Mouse (Mus musculus): ENCODE results near the gene Pkd1. TPM values are rescaled to one million over a fixed set of nuclear protein-coding genes. Genes with fewer than 3 reads are reported as not detected.

The Pkd1 gene
- polyA plus RNA-seq, 1 experiment from 2014 or later: 9.6 TPM

GRCm38 (mm10) chr17:24561592-24561991 is 12.0 kb downstream of the Pkd1 start:
- Histone ChIP-seq H3K4me1 (ENCODE audit: control insufficient read depth, insufficient read depth, low read length) (no peaks in the 10 kb centered on the region), H3K9ac (replicated peaks; ENCODE audit: low read length) (no peak overlapping the region), H3K27me3 (ENCODE audit: control insufficient read depth, insufficient read depth, low read length) (no peaks in the 10 kb centered on the region), H3K36me3 (replicated peaks; ENCODE audit: control insufficient read depth, insufficient read depth, low read depth, low read length) (peaks cover 2% of the 10 kb centered on the region), H3K27ac (replicated peaks; ENCODE audit: low read depth, low read length) (no peak overlapping the region), H3K9me3 (replicated peaks; ENCODE audit: control insufficient read depth, low read length) (no peaks in the 10 kb centered on the region), H3K4me2 (ENCODE audit: low read depth, low read length) (no peak overlapping the region), H3K4me3 (ENCODE audit: low read depth, low read length) (no peak overlapping the region)
- DNase-seq (ENCODE audit: low spot score): no peak
- WGBS: 88% methylated on average over 2 of the region's 2 CpGs
- no peak for ATAC-seq (replicated peaks; ENCODE audit: insufficient number of reproducible peaks, low FRiP score, low TSS enrichment, low read depth)

- no peak for ATAC-seq (replicated peaks; ENCODE audit: insufficient number of reproducible peaks, low FRiP score, low TSS enrichment, low read depth)
- no peak overlapping the region for H3K27ac ChIP-seq (replicated peaks; ENCODE audit: low read depth, low read length)
- H3K4me1 ChIP-seq (ENCODE audit: control insufficient read depth, insufficient read depth, low read length): no peaks in the 10 kb centered on the region
- H3K36me3 ChIP-seq (replicated peaks; ENCODE audit: control insufficient read depth, insufficient read depth, low read depth, low read length): peaks cover 2% of the 10 kb centered on the region
- no peaks in the 10 kb centered on the region for H3K27me3 ChIP-seq (ENCODE audit: control insufficient read depth, insufficient read depth, low read length)
- no peak overlapping the region for H3K4me2 ChIP-seq (ENCODE audit: low read depth, low read length)
- no peaks in the 10 kb centered on the region for H3K9me3 ChIP-seq (replicated peaks; ENCODE audit: control insufficient read depth, low read length)
- no peak overlapping the region for H3K4me3 ChIP-seq (ENCODE audit: low read depth, low read length)
- 81% methylated on average over 5 of the region's 5 CpGs for WGBS
- H3K9ac ChIP-seq (replicated peaks; ENCODE audit: low read length): no peak overlapping the region
- no peak for DNase-seq (ENCODE audit: low spot score)
Measured at GRCm38 (mm10) chr17:24563638-24564037, 14.0 kb downstream of the Pkd1 start.

- Histone ChIP-seq H3K36me3 (replicated peaks; ENCODE audit: control insufficient read depth, insufficient read depth, low read depth, low read length) (peaks cover 2% of the 10 kb centered on the region), H3K4me1 (ENCODE audit: control insufficient read depth, insufficient read depth, low read length) (no peaks in the 10 kb centered on the region), H3K4me3 (ENCODE audit: low read depth, low read length) (no peak overlapping the region), H3K27ac (replicated peaks; ENCODE audit: low read depth, low read length) (no peak overlapping the region), H3K9me3 (replicated peaks; ENCODE audit: control insufficient read depth, low read length) (no peaks in the 10 kb centered on the region), H3K9ac (replicated peaks; ENCODE audit: low read length) (no peak overlapping the region), H3K4me2 (ENCODE audit: low read depth, low read length) (no peak overlapping the region), H3K27me3 (ENCODE audit: control insufficient read depth, insufficient read depth, low read length) (no peaks in the 10 kb centered on the region)
- DNase-seq (ENCODE audit: low spot score) (no peak), ATAC-seq (replicated peaks; ENCODE audit: insufficient number of reproducible peaks, low FRiP score, low TSS enrichment, low read depth) (no peak)
- WGBS: 84% methylated on average over 4 of the region's 4 CpGs
Measured at GRCm38 (mm10) chr17:24564422-24564821, 14.8 kb downstream of the Pkd1 start.

- H3K4me2 ChIP-seq (ENCODE audit: low read depth, low read length): no peak overlapping the region
- WGBS: 86% methylated on average over 3 of the region's 3 CpGs
- no peaks in the 10 kb centered on the region for H3K4me1 ChIP-seq (ENCODE audit: control insufficient read depth, insufficient read depth, low read length)
- no peak overlapping the region for H3K4me3 ChIP-seq (ENCODE audit: low read depth, low read length)
- H3K27me3 ChIP-seq (ENCODE audit: control insufficient read depth, insufficient read depth, low read length): no peaks in the 10 kb centered on the region
- ATAC-seq (replicated peaks; ENCODE audit: insufficient number of reproducible peaks, low FRiP score, low TSS enrichment, low read depth) (no peak), DNase-seq (ENCODE audit: low spot score) (no peak)
- H3K36me3 ChIP-seq (replicated peaks; ENCODE audit: control insufficient read depth, insufficient read depth, low read depth, low read length): peaks cover 2% of the 10 kb centered on the region
- no peaks in the 10 kb centered on the region for H3K9me3 ChIP-seq (replicated peaks; ENCODE audit: control insufficient read depth, low read length)
- H3K9ac ChIP-seq (replicated peaks; ENCODE audit: low read length): no peak overlapping the region
- no peak overlapping the region for H3K27ac ChIP-seq (replicated peaks; ENCODE audit: low read depth, low read length)
Measured at GRCm38 (mm10) chr17:24565092-24565491, 15.5 kb downstream of the Pkd1 start.

- WGBS: 68% methylated on average over 3 of the region's 3 CpGs
- Histone ChIP-seq H3K27ac (replicated peaks; ENCODE audit: low read depth, low read length) (no peak overlapping the region), H3K36me3 (replicated peaks; ENCODE audit: control insufficient read depth, insufficient read depth, low read depth, low read length) (peaks cover 2% of the 10 kb centered on the region), H3K27me3 (ENCODE audit: control insufficient read depth, insufficient read depth, low read length) (no peaks in the 10 kb centered on the region), H3K4me1 (ENCODE audit: control insufficient read depth, insufficient read depth, low read length) (no peaks in the 10 kb centered on the region), H3K9ac (replicated peaks; ENCODE audit: low read length) (no peak overlapping the region), H3K9me3 (replicated peaks; ENCODE audit: control insufficient read depth, low read length) (no peaks in the 10 kb centered on the region), H3K4me2 (ENCODE audit: low read depth, low read length) (no peak overlapping the region), H3K4me3 (ENCODE audit: low read depth, low read length) (no peak overlapping the region)
- ATAC-seq (replicated peaks; ENCODE audit: insufficient number of reproducible peaks, low FRiP score, low TSS enrichment, low read depth) (no peak; the same call in 1 of the 2 replicates), DNase-seq (ENCODE audit: low spot score) (no peak)
Measured at GRCm38 (mm10) chr17:24565792-24566191, 16.2 kb downstream of the Pkd1 start.

GRCm38 (mm10) chr17:24567034-24567779 is 17.6 kb downstream of the Pkd1 start:
- Histone ChIP-seq H3K27me3 (ENCODE audit: control insufficient read depth, insufficient read depth, low read length) (no peaks in the 10 kb centered on the region), H3K4me1 (ENCODE audit: control insufficient read depth, insufficient read depth, low read length) (no peaks in the 10 kb centered on the region), H3K9me3 (replicated peaks; ENCODE audit: control insufficient read depth, low read length) (no peaks in the 10 kb centered on the region), H3K9ac (replicated peaks; ENCODE audit: low read length) (no peak overlapping the region), H3K4me3 (ENCODE audit: low read depth, low read length) (no peak overlapping the region), H3K36me3 (replicated peaks; ENCODE audit: control insufficient read depth, insufficient read depth, low read depth, low read length) (peaks cover 2% of the 10 kb centered on the region), H3K27ac (replicated peaks; ENCODE audit: low read depth, low read length) (no peak overlapping the region), H3K4me2 (ENCODE audit: low read depth, low read length) (no peak overlapping the region)
- WGBS: 84% methylated on average over 8 of the region's 8 CpGs
- DNase-seq (ENCODE audit: low spot score): no peak
- ATAC-seq (replicated peaks; ENCODE audit: insufficient number of reproducible peaks, low FRiP score, low TSS enrichment, low read depth): no peak

GRCm38 (mm10) chr17:24569837-24570236 is 20.2 kb downstream of the Pkd1 start:
- no peak for ATAC-seq (replicated peaks; ENCODE audit: insufficient number of reproducible peaks, low FRiP score, low TSS enrichment, low read depth)
- Histone ChIP-seq H3K4me3 (ENCODE audit: low read depth, low read length) (no peak overlapping the region), H3K36me3 (replicated peaks; ENCODE audit: control insufficient read depth, insufficient read depth, low read depth, low read length) (peaks cover 2% of the 10 kb centered on the region), H3K9ac (replicated peaks; ENCODE audit: low read length) (no peak overlapping the region), H3K4me2 (ENCODE audit: low read depth, low read length) (no peak overlapping the region), H3K9me3 (replicated peaks; ENCODE audit: control insufficient read depth, low read length) (no peaks in the 10 kb centered on the region), H3K27ac (replicated peaks; ENCODE audit: low read depth, low read length) (no peak overlapping the region), H3K4me1 (ENCODE audit: control insufficient read depth, insufficient read depth, low read length) (no peaks in the 10 kb centered on the region), H3K27me3 (ENCODE audit: control insufficient read depth, insufficient read depth, low read length) (no peaks in the 10 kb centered on the region)
- no peak for DNase-seq (ENCODE audit: low spot score)
- 91% methylated on average over 4 of the region's 4 CpGs for WGBS

GRCm38 (mm10) chr17:24572651-24573245 is 23.1 kb downstream of the Pkd1 start:
- H3K36me3 ChIP-seq (replicated peaks; ENCODE audit: control insufficient read depth, insufficient read depth, low read depth, low read length): no peaks in the 10 kb centered on the region; the same call in none of the 2 replicates

More at GRCm38 (mm10) chr17:24572651-24573245, 23.1 kb downstream of the Pkd1 start:
- WGBS: 95% methylated on average over 12 of the region's 12 CpGs
- no peaks in the 10 kb centered on the region for H3K9me3 ChIP-seq (replicated peaks; ENCODE audit: control insufficient read depth, low read length)
- no peaks in the 10 kb centered on the region for H3K4me1 ChIP-seq (ENCODE audit: control insufficient read depth, insufficient read depth, low read length)
- no peak overlapping the region for H3K4me2 ChIP-seq (ENCODE audit: low read depth, low read length)
- H3K4me3 ChIP-seq (ENCODE audit: low read depth, low read length): no peak overlapping the region
- H3K27ac ChIP-seq (replicated peaks; ENCODE audit: low read depth, low read length): no peak overlapping the region
- no peaks in the 10 kb centered on the region for H3K27me3 ChIP-seq (ENCODE audit: control insufficient read depth, insufficient read depth, low read length)
- ATAC-seq (replicated peaks; ENCODE audit: insufficient number of reproducible peaks, low FRiP score, low TSS enrichment, low read depth) (no peak), DNase-seq (ENCODE audit: low spot score) (no peak)
- H3K9ac ChIP-seq (replicated peaks; ENCODE audit: low read length): no peak overlapping the region

Measured in embryonic facial prominence, embryonic 11.5 days (tissue).